Mouse (Mus musculus) heart, embryonic 11.5 days (tissue): ENCODE measurements around the gene Popdc2. TPM values are rescaled to one million over a fixed set of nuclear protein-coding genes. Genes with fewer than 3 reads are reported as not detected.
A peak's percentile ranks its signal among the peaks of the same experiment; 100 is the strongest.
"Not testable (repeated sequence)": the region's sequence is repeated elsewhere in the genome, so short reads cannot be mapped to it uniquely, and the experiment has no call there.

Experiments used
- ATAC-seq: fragments of 200-750 bp; cut with Nextera tagmentation; replicated peaks from 2 replicates; pipeline ENCODE4 v1.8.0; 2017; ENCODE audit warnings: moderate library complexity; ENCODE audit not compliant: insufficient number of reproducible peaks, low FRiP score, low TSS enrichment
- H3K27ac ChIP-seq: fragments of 300-500 bp; sonication (generic); 2 replicates; pipeline ENCODE4 v1.5.1; 2014; ENCODE audit warnings: mild to moderate bottlenecking, low read depth, low read length
- H3K27me3 ChIP-seq: fragments of 300-500 bp; sonication (generic); 2 replicates; pipeline ENCODE4 v1.6.1; 2014; ENCODE audit warnings: mild to moderate bottlenecking, low read length, mixed read lengths; ENCODE audit not compliant: control insufficient read depth, insufficient read depth
- H3K36me3 ChIP-seq: fragments of 300-500 bp; sonication (generic); 2 replicates; pipeline ENCODE4 v1.6.1; 2014; ENCODE audit warnings: mild to moderate bottlenecking, low read length, moderate library complexity, mixed read lengths; ENCODE audit not compliant: control insufficient read depth, insufficient read depth
- H3K4me1 ChIP-seq: fragments of 300-500 bp; sonication (generic); 2 replicates; pipeline ENCODE4 v1.6.1; 2014; ENCODE audit warnings: low read length; ENCODE audit not compliant: control insufficient read depth, insufficient read depth
- H3K4me2 ChIP-seq: fragments of 300-500 bp; sonication (generic); 2 replicates; pipeline ENCODE4 v1.6.1; 2014; ENCODE audit warnings: mild to moderate bottlenecking, moderate library complexity
- H3K4me3 ChIP-seq: fragments of 300-500 bp; sonication (generic); 2 replicates; pipeline ENCODE4 v1.5.1; 2014; ENCODE audit warnings: low read depth, low read length
- H3K9ac ChIP-seq: fragments of 300-500 bp; sonication (generic); 2 replicates; pipeline ENCODE4 v1.6.1; 2014; ENCODE audit warnings: mild to moderate bottlenecking, low read depth, low read length, moderate library complexity
- H3K9me3 ChIP-seq: fragments of 300-500 bp; sonication (generic); replicated peaks from 2 replicates; pipeline ENCODE4 v1.6.1; 2016; ENCODE audit warnings: low read length; ENCODE audit not compliant: control insufficient read depth
- WGBS: fragments of 180-500 bp; shearing (Covaris S2); extraction: QIAGEN DNeasy Blood & Tissue Kit; methylation state at CpG from one replicate; pipeline ENCODE4 v1.1.7; 2014; ENCODE audit not compliant: insufficient replicate concordance; 5-methylcytosine and 5-hydroxymethylcytosine counted together
- polyA plus RNA-seq: library from polyadenylated mRNA; unstranded; fragments of >200 nt; fragmentation: Nextera tagmentation; extraction: Ambion mirVana; gene quantifications from 2 replicates; pipeline ENCODE4 v1.2.1, GENCODE M21; 2014

Popdc2 gene
- polyA plus RNA-seq = 292 and 312 TPM in 2 replicates

DNA sequence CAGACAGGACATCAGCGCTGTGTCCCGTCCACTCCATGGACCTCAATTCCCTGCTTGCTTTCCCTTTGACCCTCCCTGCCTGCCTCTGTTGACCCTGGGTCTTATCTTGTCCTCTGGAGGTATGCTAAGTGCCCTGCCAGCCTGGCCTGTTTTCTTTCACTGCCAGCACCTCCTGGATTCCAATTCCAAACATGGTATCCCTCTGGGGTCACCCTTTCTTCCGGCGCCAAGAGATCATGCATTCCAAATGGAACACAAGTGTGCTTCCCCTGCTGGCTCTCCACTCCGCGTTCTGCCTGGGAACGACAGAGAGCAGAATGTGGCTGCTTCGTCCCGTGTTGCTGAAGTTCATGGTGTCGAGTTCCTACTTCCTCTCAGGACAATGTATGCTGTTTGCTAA is at the start of gene Popdc2:
Gene Popdc2, plus strand, starts transcription at position 277 of the 400 bp plus-strand sequence.
- no peaks in the 10 kb centered on the region for H3K27me3 ChIP-seq
- H3K27ac ChIP-seq = peak within 1 kb of the TSS; percentile 99
- peak; percentile 73 for ATAC-seq

DNA sequence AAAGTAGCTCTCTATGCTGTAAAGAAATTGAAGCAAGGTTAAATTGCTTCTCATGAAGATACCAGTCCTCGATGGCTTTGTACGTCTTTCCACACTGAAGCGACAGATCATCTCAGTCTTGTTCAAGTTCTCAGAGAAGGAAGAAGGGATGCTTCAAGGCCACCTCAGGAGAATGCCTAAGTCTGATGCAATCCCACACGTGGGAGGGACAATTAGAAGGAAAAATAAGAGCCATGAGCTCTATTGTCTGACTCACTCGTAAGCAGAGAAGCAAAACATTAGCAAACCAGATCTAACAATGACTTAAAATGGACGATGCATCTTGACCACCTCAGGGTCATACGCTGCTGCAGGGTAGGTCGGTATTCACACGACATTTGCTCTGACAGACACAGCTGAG is 43.5 kb upstream of the Popdc2 start:
- Histone ChIP-seq H3K4me1 (no peaks in the 10 kb centered on the region), H3K4me2 (no peak overlapping the region), H3K36me3 (no peaks in the 10 kb centered on the region), H3K4me3 (no peak overlapping the region), H3K9me3 (0 out of 2 replicates have a peak, but pooled peaks cover 2% of the 10 kb centered on the region), H3K27ac (no peak overlapping the region), H3K9ac (no peak overlapping the region), H3K27me3 (no peaks in the 10 kb centered on the region)
- ATAC-seq = no peak
- WGBS = 75% methylated on average over 9 of the region's 9 CpGs

More for the DNA sequence above, at the start of gene Popdc2:
- Histone ChIP-seq H3K36me3 (0 out of 2 replicates have a peak, but pooled peaks cover under 1% of the 10 kb centered on the region), H3K9me3 (no peaks in the 10 kb centered on the region), H3K4me2 (peak within 1 kb of the TSS; percentile 68), H3K4me1 (peaks cover 32% of the 10 kb centered on the region), H3K9ac (peak within 1 kb of the TSS; percentile 86), H3K4me3 (peak within 1 kb of the TSS; percentile 66)
- WGBS = 11% methylated on average over 10 of the region's 10 CpGs

DNA sequence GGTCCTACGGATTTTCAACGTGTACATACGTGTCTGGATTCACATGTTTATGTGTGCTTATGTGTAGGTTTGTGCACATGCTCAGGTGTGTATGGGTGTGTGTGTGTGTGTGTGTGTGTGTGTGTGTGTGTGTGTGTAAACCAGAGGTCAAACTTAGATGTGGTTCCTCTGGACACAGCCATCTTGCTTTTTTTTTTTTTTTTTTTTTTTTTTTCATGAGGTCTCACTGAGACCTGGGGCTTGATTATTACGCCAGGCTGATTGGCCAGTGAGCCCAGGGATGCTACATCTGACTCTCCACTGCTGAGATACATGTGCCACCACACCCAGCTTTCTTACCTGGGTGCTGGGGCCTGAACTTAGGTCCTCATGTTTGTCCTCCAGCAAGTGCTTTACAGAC is 42.9 kb upstream of the Popdc2 start:
- H3K4me1 ChIP-seq = no peaks in the 10 kb centered on the region
- WGBS = 81% methylated on average over 4 of the region's 4 CpGs
- 0 out of 2 replicates have a peak, but pooled peaks cover 2% of the 10 kb centered on the region for H3K9me3 ChIP-seq
- no peak overlapping the region for H3K4me2 ChIP-seq
- H3K9ac ChIP-seq = no peak overlapping the region
- no peak overlapping the region for H3K4me3 ChIP-seq
- H3K27ac ChIP-seq = no peak overlapping the region
- H3K27me3 ChIP-seq = no peaks in the 10 kb centered on the region
- no peaks in the 10 kb centered on the region for H3K36me3 ChIP-seq
- ATAC-seq = no peak

DNA sequence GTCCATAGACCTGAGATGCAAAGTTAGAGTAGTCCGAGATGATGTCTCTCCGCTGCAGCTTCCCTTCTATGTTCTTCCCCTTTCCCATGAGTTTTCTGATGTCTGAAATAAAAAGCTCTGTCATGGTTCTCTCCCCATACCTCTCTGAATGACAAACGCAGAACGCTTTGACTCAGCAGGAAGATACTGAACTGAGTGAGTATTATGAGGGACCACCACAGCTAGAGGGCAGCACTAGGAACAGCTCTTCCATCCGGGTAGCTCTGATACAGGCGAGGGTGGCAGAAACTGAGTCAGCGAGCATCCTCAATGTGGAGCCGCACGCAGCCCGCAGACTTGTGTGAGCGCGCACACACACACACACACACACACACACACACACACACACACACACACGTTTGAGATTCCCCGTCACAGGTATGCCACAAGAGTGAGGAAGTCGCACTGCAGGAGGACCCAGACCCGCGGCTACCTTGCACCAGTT is 40.5 kb upstream of the Popdc2 start:
- no peak overlapping the region for H3K4me3 ChIP-seq

DNA sequence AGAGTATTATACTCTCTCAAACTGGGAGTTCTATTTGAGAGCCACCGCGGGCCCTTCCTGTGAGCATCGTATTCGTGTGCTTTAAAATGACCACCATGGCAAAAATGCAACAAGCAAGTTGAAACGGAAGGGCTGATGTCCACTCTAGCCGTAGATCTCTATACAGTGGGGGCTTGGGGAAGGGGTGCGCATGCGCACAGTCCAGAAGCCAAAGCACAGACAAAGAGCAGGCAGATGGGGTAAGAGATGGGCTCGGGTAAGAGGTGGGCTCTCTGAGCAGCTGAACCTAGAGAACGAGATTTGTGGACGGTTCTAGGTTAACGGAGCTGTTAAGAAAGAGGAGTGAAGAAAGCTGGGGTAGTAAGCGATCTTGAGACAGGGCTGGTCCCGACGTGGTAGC is 37.7 kb upstream of the Popdc2 start:
- no peak overlapping the region for H3K9ac ChIP-seq
- H3K4me3 ChIP-seq = no peak overlapping the region
- H3K27me3 ChIP-seq = no peaks in the 10 kb centered on the region
- H3K4me2 ChIP-seq = no peak overlapping the region
- H3K27ac ChIP-seq = no peak overlapping the region
- H3K9me3 ChIP-seq = no peaks in the 10 kb centered on the region
- WGBS = 83% methylated on average over 15 of the region's 15 CpGs
- no peaks in the 10 kb centered on the region for H3K36me3 ChIP-seq
- ATAC-seq = no peak
- H3K4me1 ChIP-seq = no peaks in the 10 kb centered on the region

More for the DNA sequence above, 40.5 kb upstream of the Popdc2 start:
- no peak overlapping the region for H3K9ac ChIP-seq
- no peak for ATAC-seq
- peak overlapping the region; percentile 49 for H3K4me2 ChIP-seq
- H3K27ac ChIP-seq = no peak overlapping the region
- WGBS = 25% methylated on average over 17 of the region's 17 CpGs
- no peaks in the 10 kb centered on the region for H3K4me1 ChIP-seq
- no peaks in the 10 kb centered on the region for H3K27me3 ChIP-seq
- no peaks in the 10 kb centered on the region for H3K9me3 ChIP-seq
- no peaks in the 10 kb centered on the region for H3K36me3 ChIP-seq

DNA sequence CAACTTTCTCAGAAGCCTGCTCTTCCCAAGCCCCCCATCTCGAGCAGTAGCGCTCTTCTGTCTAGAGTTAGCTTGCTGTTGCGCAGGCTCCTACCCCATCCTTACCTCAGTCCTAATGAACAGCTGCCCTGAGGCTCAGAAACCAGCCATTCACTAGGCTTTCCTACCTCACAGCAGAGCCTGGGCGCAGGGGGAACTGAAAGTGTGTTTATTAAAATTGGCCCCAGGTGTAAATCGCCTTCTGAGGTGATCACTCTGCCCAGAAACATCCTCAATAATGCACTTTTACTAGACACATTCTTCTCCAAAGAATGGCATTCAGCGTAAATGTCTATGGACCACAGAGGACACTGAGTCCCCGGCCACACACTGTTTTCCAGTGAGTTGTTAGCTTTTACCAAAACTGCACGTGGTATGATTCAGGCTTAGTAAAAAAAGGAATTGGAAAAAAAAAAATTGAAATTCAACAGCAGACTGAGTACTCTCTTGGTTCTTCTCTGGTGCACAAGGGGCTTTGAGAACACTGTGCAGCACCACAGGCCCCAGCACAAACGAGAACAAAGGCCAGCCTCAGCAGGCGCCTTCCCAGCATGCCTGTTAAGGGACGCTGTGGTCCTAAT is 35.1 kb upstream of the Popdc2 start:
- ATAC-seq = no peak
- 80% methylated on average over 11 of the region's 11 CpGs for WGBS
- Histone ChIP-seq H3K27ac (no peak overlapping the region), H3K27me3 (no peaks in the 10 kb centered on the region), H3K9me3 (no peaks in the 10 kb centered on the region), H3K36me3 (no peaks in the 10 kb centered on the region), H3K4me1 (no peaks in the 10 kb centered on the region), H3K4me3 (no peak overlapping the region), H3K4me2 (no peak overlapping the region), H3K9ac (no peak overlapping the region)

DNA sequence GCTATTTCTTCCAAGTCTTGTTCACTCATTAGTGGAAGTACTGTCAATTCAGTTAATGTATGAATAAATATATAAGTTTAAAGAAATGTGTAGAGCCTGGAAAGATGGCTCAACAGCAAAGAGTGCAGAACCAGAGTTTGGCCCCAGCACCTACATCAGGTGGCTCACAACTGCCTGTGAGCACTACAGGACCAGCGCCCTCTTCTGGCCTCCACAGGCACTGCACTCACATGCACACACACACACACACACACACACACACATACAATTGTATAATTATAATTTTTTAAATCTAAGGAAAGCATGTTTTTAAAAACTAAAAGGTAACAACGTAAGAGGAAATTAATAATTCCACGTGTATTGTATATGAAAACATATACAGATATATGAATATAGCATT is 32.7 kb upstream of the Popdc2 start:
- no peaks in the 10 kb centered on the region for H3K36me3 ChIP-seq
- ATAC-seq = no peak
- H3K9ac ChIP-seq = no peak overlapping the region
- H3K4me1 ChIP-seq = no peaks in the 10 kb centered on the region
- no peaks in the 10 kb centered on the region for H3K27me3 ChIP-seq
- H3K4me2 ChIP-seq = no peak overlapping the region
- no peaks in the 10 kb centered on the region for H3K9me3 ChIP-seq
- no peak overlapping the region for H3K4me3 ChIP-seq
- 79% methylated on average over 3 of the region's 3 CpGs for WGBS
- H3K27ac ChIP-seq = no peak overlapping the region

DNA sequence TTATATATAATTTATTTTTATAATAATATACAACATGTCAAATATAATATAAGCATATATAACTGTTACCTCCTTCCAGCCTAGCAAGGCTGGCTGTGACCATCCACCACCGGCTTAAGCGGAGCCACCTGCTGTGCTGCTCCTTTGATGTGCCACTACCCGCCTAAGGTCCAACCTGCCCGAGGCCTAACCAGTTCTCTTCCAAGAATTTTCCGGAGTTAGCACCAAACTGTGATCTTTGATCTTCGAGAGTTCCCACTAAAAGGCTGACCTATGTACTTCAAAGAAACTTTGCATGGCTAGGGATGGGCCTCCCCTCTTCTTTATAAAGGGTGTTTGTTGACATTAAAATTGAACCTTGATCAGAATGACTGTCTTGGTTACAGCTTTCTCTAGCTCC is 27.6 kb upstream of the Popdc2 start:
- H3K4me1 ChIP-seq = no peaks in the 10 kb centered on the region
- no peak overlapping the region for H3K27ac ChIP-seq
- ATAC-seq = no peak
- WGBS = 40% methylated on average over 6 of the region's 6 CpGs
- H3K9me3 ChIP-seq = no peaks in the 10 kb centered on the region
- no peaks in the 10 kb centered on the region for H3K27me3 ChIP-seq
- H3K9ac ChIP-seq = no peak overlapping the region
- no peaks in the 10 kb centered on the region for H3K36me3 ChIP-seq
- H3K4me2 ChIP-seq = no peak overlapping the region
- no peak overlapping the region for H3K4me3 ChIP-seq

DNA sequence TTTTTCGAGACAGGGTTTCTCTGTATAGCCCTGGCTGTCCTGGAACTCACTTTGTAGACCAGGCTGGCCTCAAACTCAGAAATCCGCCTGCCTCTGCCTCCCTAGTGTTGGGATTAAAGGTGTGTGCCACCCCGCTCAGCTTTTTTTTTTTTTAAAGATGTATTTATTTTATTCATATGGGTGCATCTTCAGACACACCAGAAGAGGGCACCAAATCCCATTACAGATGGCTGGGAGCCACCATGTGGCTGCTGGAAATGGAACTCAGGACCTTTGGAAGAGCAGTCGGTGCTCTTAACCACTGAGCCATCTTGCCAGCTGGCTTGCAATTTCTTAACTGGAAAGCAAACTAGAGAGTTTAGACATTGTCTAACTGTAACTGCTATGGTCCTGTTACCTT is 23.9 kb upstream of the Popdc2 start:
- not testable (repeated sequence) for H3K4me2 ChIP-seq, H3K36me3 ChIP-seq, H3K27me3 ChIP-seq, H3K4me1 ChIP-seq, H3K4me3 ChIP-seq, H3K27ac ChIP-seq, ATAC-seq, H3K9ac ChIP-seq, H3K9me3 ChIP-seq
- 74% methylated on average over 4 of the region's 4 CpGs for WGBS
